Mouse (Mus musculus): ENCODE data around the gene Mrpl51. TPM values are rescaled to one million over a fixed set of nuclear protein-coding genes. Genes with fewer than 3 reads are reported as not detected.
A peak's percentile ranks its signal among the peaks of the same experiment; 100 is the strongest.

Gene Mrpl51
- polyA plus RNA-seq, 1 experiment from 2014 or later: 128 TPM

DNA sequence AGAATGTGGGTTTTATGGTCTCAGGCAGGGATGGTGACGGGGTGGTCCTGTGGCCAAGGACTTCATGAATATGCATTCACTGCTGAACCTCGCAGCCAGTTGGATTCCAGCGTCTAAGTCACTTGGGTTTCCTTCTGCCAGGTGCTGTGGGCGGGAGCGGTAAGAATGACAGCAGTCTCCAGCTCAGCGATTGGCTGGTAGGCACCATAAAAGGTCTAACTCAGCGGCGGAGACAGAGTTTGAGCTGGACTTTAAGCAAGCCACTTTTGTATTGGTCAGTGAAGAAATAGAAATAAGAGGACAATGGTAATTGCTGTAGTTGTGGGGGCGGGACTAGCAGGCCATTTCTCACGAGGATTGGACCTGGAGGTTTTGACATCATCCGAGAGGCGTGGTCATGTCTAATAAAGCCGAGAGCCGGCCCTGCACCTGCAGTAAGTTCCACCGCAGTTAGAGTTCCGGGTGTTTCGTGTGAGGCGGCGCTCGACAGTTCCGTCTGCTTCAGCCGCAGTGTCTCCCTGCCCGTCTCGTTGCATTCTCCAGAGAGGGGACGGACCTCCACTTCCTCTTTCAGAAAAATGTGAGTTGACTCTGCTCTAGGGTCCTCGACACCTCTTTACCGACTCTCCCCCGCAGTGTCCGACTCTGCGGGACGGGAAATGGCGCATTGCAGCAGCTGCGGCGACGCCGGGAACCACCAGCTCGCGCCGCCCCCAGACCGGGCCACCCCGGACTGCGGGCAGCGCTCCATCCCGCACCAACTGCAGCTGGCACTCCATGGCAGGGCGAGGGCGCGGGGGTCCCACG is 23.8 kb downstream of the Mrpl51 start, which contains the start of gene Vamp1:
Vamp1 (plus strand) TSS at position 404 of the 807 bp plus-strand sequence.
- peak within 1 kb of the TSS; percentile 74 for H3K27ac ChIP-seq (replicated peaks; ENCODE audit: low read depth, low read length)
- peaks cover 4% of the 10 kb centered on the region; the same call in 1 of the 2 replicates for H3K27me3 ChIP-seq (ENCODE audit: control insufficient read depth, insufficient read depth, low read length)
- peak within 1 kb of the TSS; percentile 74 for H3K4me3 ChIP-seq (replicated peaks; ENCODE audit: low read depth, low read length)
- under 1% methylated on average over 48 of the region's 48 CpGs for WGBS
- H3K9ac ChIP-seq (replicated peaks; ENCODE audit: low read length): peak within 1 kb of the TSS; percentile 73
- 0 out of 2 replicates have a peak, but pooled peaks cover 2% of the 10 kb centered on the region for H3K36me3 ChIP-seq (ENCODE audit: control insufficient read depth, insufficient read depth, low read length)
- H3K4me2 ChIP-seq (ENCODE audit: low read length): peak within 1 kb of the TSS; percentile 95
- peaks cover 8% of the 10 kb centered on the region for H3K4me1 ChIP-seq (ENCODE audit: control insufficient read depth, insufficient read depth, low read length)
- DNase-seq (peak; percentile 98), ATAC-seq (ENCODE audit: low FRiP score, low TSS enrichment) (peak; percentile 96)
- no peaks in the 10 kb centered on the region for H3K9me3 ChIP-seq (ENCODE audit: control insufficient read depth, low read length)

DNA sequence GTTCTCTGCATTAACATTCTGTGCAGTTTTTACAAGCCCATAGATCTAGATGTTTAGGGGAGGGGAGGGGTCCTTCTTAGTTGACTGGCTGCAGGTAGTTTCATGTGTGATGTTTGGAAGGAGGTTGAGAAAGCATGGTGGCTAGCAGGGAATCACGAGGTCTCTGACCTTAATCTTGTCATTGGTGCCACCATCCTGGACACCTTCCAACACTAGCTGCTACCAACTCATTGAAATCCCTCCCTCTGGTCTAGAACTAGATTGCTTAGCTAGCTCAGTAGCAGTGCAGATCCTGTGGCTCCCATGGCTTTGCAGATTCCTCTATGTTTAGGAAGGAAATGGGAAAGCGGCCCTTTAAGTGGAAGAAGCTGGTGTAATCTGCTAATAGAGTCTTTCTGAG is 25.3 kb downstream of the Mrpl51 start:
- 83% methylated on average over 2 of the region's 2 CpGs for WGBS
- DNase-seq: no peak
- Histone ChIP-seq H3K9ac (replicated peaks; ENCODE audit: low read length) (no peak overlapping the region), H3K4me3 (replicated peaks; ENCODE audit: low read depth, low read length) (no peak overlapping the region), H3K9me3 (ENCODE audit: control insufficient read depth, low read length) (no peaks in the 10 kb centered on the region), H3K4me2 (ENCODE audit: low read length) (no peak overlapping the region), H3K36me3 (ENCODE audit: control insufficient read depth, insufficient read depth, low read length) (0 out of 2 replicates have a peak, but pooled peaks cover 2% of the 10 kb centered on the region), H3K27ac (replicated peaks; ENCODE audit: low read depth, low read length) (no peak overlapping the region), H3K27me3 (ENCODE audit: control insufficient read depth, insufficient read depth, low read length) (peaks cover 4% of the 10 kb centered on the region; the same call in 1 of the 2 replicates), H3K4me1 (ENCODE audit: control insufficient read depth, insufficient read depth, low read length) (peaks cover 8% of the 10 kb centered on the region)
- no peak for ATAC-seq (ENCODE audit: low FRiP score, low TSS enrichment)

GRCm38 (mm10) chr6:125217899-125218298 is 26.3 kb downstream of the Mrpl51 start:
- no peak for DNase-seq

GRCm38 (mm10) chr6:125218963-125219362 is 27.4 kb downstream of the Mrpl51 start:
- 0 out of 2 replicates have a peak, but pooled peaks cover under 1% of the 10 kb centered on the region for H3K27me3 ChIP-seq (ENCODE audit: control insufficient read depth, insufficient read depth, low read length)
- H3K27ac ChIP-seq (replicated peaks; ENCODE audit: low read depth, low read length): no peak overlapping the region
- no peaks in the 10 kb centered on the region for H3K9me3 ChIP-seq (ENCODE audit: control insufficient read depth, low read length)
- no peak overlapping the region for H3K9ac ChIP-seq (replicated peaks; ENCODE audit: low read length)
- DNase-seq: peak; percentile 73
- H3K4me2 ChIP-seq (ENCODE audit: low read length): no peak overlapping the region
- 0 out of 2 replicates have a peak, but pooled peaks cover 2% of the 10 kb centered on the region for H3K36me3 ChIP-seq (ENCODE audit: control insufficient read depth, insufficient read depth, low read length)
- no peak overlapping the region for H3K4me3 ChIP-seq (replicated peaks; ENCODE audit: low read depth, low read length)
- ATAC-seq (ENCODE audit: low FRiP score, low TSS enrichment): no peak
- H3K4me1 ChIP-seq (ENCODE audit: control insufficient read depth, insufficient read depth, low read length): peaks cover 8% of the 10 kb centered on the region
- WGBS: 79% methylated on average over 4 of the region's 4 CpGs

More at GRCm38 (mm10) chr6:125217899-125218298, 26.3 kb downstream of the Mrpl51 start:
- no peak overlapping the region for H3K4me3 ChIP-seq (replicated peaks; ENCODE audit: low read depth, low read length)
- no peak overlapping the region for H3K4me2 ChIP-seq (ENCODE audit: low read length)
- no peaks in the 10 kb centered on the region for H3K9me3 ChIP-seq (ENCODE audit: control insufficient read depth, low read length)
- 89% methylated on average over 11 of the region's 11 CpGs for WGBS
- ATAC-seq (ENCODE audit: low FRiP score, low TSS enrichment): no peak
- H3K27ac ChIP-seq (replicated peaks; ENCODE audit: low read depth, low read length): no peak overlapping the region
- H3K4me1 ChIP-seq (ENCODE audit: control insufficient read depth, insufficient read depth, low read length): peaks cover 8% of the 10 kb centered on the region
- 0 out of 2 replicates have a peak, but pooled peaks cover 2% of the 10 kb centered on the region for H3K36me3 ChIP-seq (ENCODE audit: control insufficient read depth, insufficient read depth, low read length)
- H3K9ac ChIP-seq (replicated peaks; ENCODE audit: low read length): no peak overlapping the region
- H3K27me3 ChIP-seq (ENCODE audit: control insufficient read depth, insufficient read depth, low read length): peaks cover 4% of the 10 kb centered on the region; the same call in 1 of the 2 replicates

DNA sequence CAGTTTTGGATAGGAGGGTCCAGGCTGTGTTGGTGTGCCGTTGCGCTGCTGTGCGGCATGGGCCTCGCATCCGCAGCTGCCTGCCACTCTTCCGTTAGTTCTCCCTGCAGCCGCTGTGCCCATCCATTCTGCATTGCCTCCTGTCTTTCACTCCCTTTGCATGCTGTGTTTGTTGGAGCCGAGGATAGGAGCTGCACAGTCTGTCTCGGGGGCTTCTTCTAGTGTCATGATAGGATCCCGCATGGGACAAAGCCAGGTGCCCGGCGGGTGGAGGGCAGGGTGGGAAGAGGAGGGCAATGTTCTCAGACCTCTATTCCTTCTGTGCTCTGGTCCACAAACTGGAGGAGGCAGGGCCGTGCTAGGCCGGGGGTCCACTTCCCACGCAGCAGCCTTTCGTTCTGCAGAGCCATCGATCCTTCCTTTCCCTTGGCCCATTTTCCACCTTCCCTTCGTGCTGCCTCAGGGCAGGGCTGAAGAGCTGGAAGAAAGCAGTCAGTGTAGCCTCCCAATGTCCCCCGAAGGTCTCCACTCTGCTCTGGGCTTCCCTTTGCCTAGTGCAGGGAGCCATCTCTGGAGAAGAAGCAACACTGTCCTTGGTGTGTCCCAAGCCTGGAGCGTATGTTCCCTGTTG is 29.6 kb downstream of the Mrpl51 start:
- H3K9me3 ChIP-seq (ENCODE audit: control insufficient read depth, low read length): no peaks in the 10 kb centered on the region
- H3K4me2 ChIP-seq (ENCODE audit: low read length): no peak overlapping the region
- 92% methylated on average over 20 of the region's 20 CpGs for WGBS
- 0 out of 2 replicates have a peak, but pooled peaks cover 7% of the 10 kb centered on the region for H3K36me3 ChIP-seq (ENCODE audit: control insufficient read depth, insufficient read depth, low read length)
- no peak overlapping the region for H3K4me3 ChIP-seq (replicated peaks; ENCODE audit: low read depth, low read length)
- DNase-seq: no peak
- no peak for ATAC-seq (ENCODE audit: low FRiP score, low TSS enrichment)
- no peak overlapping the region for H3K9ac ChIP-seq (replicated peaks; ENCODE audit: low read length)
- no peaks in the 10 kb centered on the region for H3K27me3 ChIP-seq (ENCODE audit: control insufficient read depth, insufficient read depth, low read length)
- peaks cover 4% of the 10 kb centered on the region for H3K4me1 ChIP-seq (ENCODE audit: control insufficient read depth, insufficient read depth, low read length)
- no peak overlapping the region for H3K27ac ChIP-seq (replicated peaks; ENCODE audit: low read depth, low read length)

DNA sequence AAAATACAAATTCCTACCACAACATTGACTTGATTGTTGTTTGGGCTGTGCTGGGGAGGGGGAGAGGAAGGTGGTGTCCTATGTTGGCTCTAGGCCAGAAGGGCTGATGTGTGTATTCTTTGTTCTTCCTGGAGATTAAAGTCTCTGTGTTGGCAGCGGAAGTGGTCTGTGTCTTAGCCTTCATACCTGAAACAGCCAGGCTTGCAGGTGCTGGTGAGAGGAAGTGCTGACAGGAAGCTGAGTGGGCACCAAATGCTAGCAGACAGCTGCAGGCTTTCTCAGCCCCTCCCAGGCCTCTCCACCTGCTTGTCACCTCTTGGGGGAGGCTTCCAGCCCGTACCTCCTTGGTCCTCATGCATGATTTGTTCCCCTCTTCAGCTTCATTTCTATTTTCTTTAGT is 30.5 kb downstream of the Mrpl51 start:
- WGBS: 76% methylated on average over 2 of the region's 2 CpGs
- Histone ChIP-seq H3K4me1 (ENCODE audit: control insufficient read depth, insufficient read depth, low read length) (no peaks in the 10 kb centered on the region), H3K4me3 (replicated peaks; ENCODE audit: low read depth, low read length) (no peak overlapping the region), H3K27me3 (ENCODE audit: control insufficient read depth, insufficient read depth, low read length) (no peaks in the 10 kb centered on the region), H3K9ac (replicated peaks; ENCODE audit: low read length) (no peak overlapping the region), H3K9me3 (ENCODE audit: control insufficient read depth, low read length) (no peaks in the 10 kb centered on the region), H3K27ac (replicated peaks; ENCODE audit: low read depth, low read length) (no peak overlapping the region), H3K4me2 (ENCODE audit: low read length) (no peak overlapping the region), H3K36me3 (ENCODE audit: control insufficient read depth, insufficient read depth, low read length) (0 out of 2 replicates have a peak, but pooled peaks cover 7% of the 10 kb centered on the region)
- ATAC-seq (ENCODE audit: low FRiP score, low TSS enrichment) (no peak), DNase-seq (no peak)

DNA sequence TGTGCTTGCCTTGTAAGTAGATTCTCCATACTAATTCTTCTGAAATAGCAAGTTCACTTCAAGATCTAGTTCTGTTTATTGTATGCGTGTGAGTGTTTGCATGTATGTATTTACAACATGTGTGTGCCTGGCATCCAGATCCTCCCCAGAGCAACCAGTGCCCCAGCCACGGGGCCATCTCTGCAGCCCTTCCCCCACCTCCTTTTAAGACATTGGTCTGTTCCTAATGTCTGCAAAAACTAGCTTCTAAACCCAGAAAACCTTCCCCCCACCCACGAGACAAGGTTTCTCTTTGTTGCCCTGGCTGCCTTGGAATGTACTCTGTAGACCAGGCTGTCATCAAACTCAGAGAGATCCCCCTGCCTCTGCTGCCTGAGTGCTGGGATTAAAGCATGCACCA is 31.0 kb downstream of the Mrpl51 start:
- H3K27me3 ChIP-seq (ENCODE audit: control insufficient read depth, insufficient read depth, low read length): no peaks in the 10 kb centered on the region
- H3K36me3 ChIP-seq (ENCODE audit: control insufficient read depth, insufficient read depth, low read length): 0 out of 2 replicates have a peak, but pooled peaks cover 7% of the 10 kb centered on the region
- DNase-seq (no peak), ATAC-seq (ENCODE audit: low FRiP score, low TSS enrichment) (no peak)
- no peak overlapping the region for H3K4me2 ChIP-seq (ENCODE audit: low read length)
- 83% methylated on average over 3 of the region's 3 CpGs for WGBS
- no peaks in the 10 kb centered on the region for H3K9me3 ChIP-seq (ENCODE audit: control insufficient read depth, low read length)
- no peak overlapping the region for H3K9ac ChIP-seq (replicated peaks; ENCODE audit: low read length)
- H3K4me3 ChIP-seq (replicated peaks; ENCODE audit: low read depth, low read length): no peak overlapping the region
- no peak overlapping the region for H3K27ac ChIP-seq (replicated peaks; ENCODE audit: low read depth, low read length)
- H3K4me1 ChIP-seq (ENCODE audit: control insufficient read depth, insufficient read depth, low read length): no peaks in the 10 kb centered on the region

DNA sequence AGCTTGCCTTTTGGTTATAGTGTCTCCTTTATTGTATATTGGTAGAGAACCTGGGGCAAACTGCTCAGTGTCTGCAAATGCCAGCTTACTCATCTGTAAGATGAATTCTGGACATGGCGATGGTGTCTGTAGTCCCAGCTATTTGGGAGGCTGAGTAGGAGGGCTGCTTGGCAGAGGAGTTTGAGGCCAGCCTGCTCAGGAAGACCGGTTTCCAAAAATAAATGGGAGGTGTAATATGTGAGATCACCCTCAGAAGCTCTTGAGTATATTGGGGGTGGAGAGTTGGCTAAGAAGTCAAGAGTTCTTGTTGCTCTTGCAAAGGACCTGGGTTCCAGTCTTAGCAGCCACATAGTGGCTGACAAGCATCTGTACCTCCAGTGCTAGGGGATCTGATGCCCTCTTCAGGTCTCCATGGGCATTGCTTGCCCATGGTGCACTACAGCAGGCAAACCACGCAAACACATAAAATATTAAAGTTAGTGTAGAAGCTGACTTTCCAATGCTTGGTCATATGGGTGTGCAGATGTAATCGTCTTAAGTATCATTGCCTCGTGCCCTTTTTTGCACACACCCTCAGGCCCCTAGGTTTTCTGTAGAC is 34.0 kb downstream of the Mrpl51 start:
- no peak for DNase-seq
- no peak for ATAC-seq (ENCODE audit: low FRiP score, low TSS enrichment)
- no peak overlapping the region for H3K27ac ChIP-seq (replicated peaks; ENCODE audit: low read depth, low read length)
- H3K36me3 ChIP-seq (ENCODE audit: control insufficient read depth, insufficient read depth, low read length): 0 out of 2 replicates have a peak, but pooled peaks cover 5% of the 10 kb centered on the region
- H3K4me2 ChIP-seq (ENCODE audit: low read length): no peak overlapping the region
- no peaks in the 10 kb centered on the region for H3K4me1 ChIP-seq (ENCODE audit: control insufficient read depth, insufficient read depth, low read length)
- H3K9ac ChIP-seq (replicated peaks; ENCODE audit: low read length): no peak overlapping the region
- H3K27me3 ChIP-seq (ENCODE audit: control insufficient read depth, insufficient read depth, low read length): no peaks in the 10 kb centered on the region
- WGBS: 79% methylated on average over 5 of the region's 5 CpGs
- H3K4me3 ChIP-seq (replicated peaks; ENCODE audit: low read depth, low read length): no peak overlapping the region
- no peaks in the 10 kb centered on the region for H3K9me3 ChIP-seq (ENCODE audit: control insufficient read depth, low read length)
